Mouse (Mus musculus): ENCODE data around the gene Zfp213. TPM values are rescaled to one million over a fixed set of nuclear protein-coding genes. Genes with fewer than 3 reads are reported as not detected.

The Zfp213 gene
- polyA plus RNA-seq, 1 experiment from 2014 or later = 24.9 TPM

- ATAC-seq (ENCODE audit: low FRiP score, low TSS enrichment) = peak; percentile 77
- no peaks in the 10 kb centered on the region for H3K36me3 ChIP-seq (ENCODE audit: control insufficient read depth, insufficient read depth, low read length)
These were observed 13.7 kb downstream of the Zfp213 start for GRCm38 (mm10) chr17:23550188-23550791.

GRCm38 (mm10) chr17:23549441-23549840, 14.6 kb downstream of the Zfp213 start:
- Histone ChIP-seq H3K4me2 (replicated peaks; ENCODE audit: low read depth, low read length) (peak overlapping the region; percentile 79), H3K4me1 (ENCODE audit: control insufficient read depth, insufficient read depth, low read length) (peaks cover 5% of the 10 kb centered on the region; the same call in 1 of the 2 replicates), H3K36me3 (ENCODE audit: control insufficient read depth, insufficient read depth, low read length) (no peaks in the 10 kb centered on the region), H3K4me3 (ENCODE audit: low read length) (peak overlapping the region; percentile 64), H3K9me3 (ENCODE audit: control insufficient read depth, low read length) (no peaks in the 10 kb centered on the region), H3K27ac (ENCODE audit: low read depth, low read length) (no peak overlapping the region), H3K27me3 (ENCODE audit: control insufficient read depth, insufficient read depth, low read length) (no peaks in the 10 kb centered on the region), H3K9ac (ENCODE audit: low read depth, low read length) (no peak overlapping the region; the same call in 1 of the 2 replicates)
- WGBS = 4% methylated on average over 9 of the region's 9 CpGs
- no peak for ATAC-seq (ENCODE audit: low FRiP score, low TSS enrichment)

More at GRCm38 (mm10) chr17:23550188-23550791, 13.7 kb downstream of the Zfp213 start:
- no peaks in the 10 kb centered on the region for H3K27me3 ChIP-seq (ENCODE audit: control insufficient read depth, insufficient read depth, low read length)
- peak overlapping the region; percentile 64 for H3K4me3 ChIP-seq (ENCODE audit: low read length)
- H3K4me1 ChIP-seq (ENCODE audit: control insufficient read depth, insufficient read depth, low read length) = peaks cover 5% of the 10 kb centered on the region; the same call in 1 of the 2 replicates
- WGBS = under 1% methylated on average over 22 of the region's 22 CpGs
- H3K9me3 ChIP-seq (ENCODE audit: control insufficient read depth, low read length) = no peaks in the 10 kb centered on the region
- peak overlapping the region; percentile 72 for H3K9ac ChIP-seq (ENCODE audit: low read depth, low read length)
- peak overlapping the region; percentile 78 for H3K27ac ChIP-seq (ENCODE audit: low read depth, low read length)
- H3K4me2 ChIP-seq (replicated peaks; ENCODE audit: low read depth, low read length) = peak overlapping the region; percentile 79

GRCm38 (mm10) chr17:23548615-23549014, 15.4 kb downstream of the Zfp213 start:
- Histone ChIP-seq H3K4me3 (ENCODE audit: low read length) (peak overlapping the region; percentile 64), H3K4me1 (ENCODE audit: control insufficient read depth, insufficient read depth, low read length) (peaks cover 5% of the 10 kb centered on the region; the same call in 1 of the 2 replicates), H3K4me2 (replicated peaks; ENCODE audit: low read depth, low read length) (peak overlapping the region; percentile 79), H3K9ac (ENCODE audit: low read depth, low read length) (no peak overlapping the region; the same call in 1 of the 2 replicates), H3K27ac (ENCODE audit: low read depth, low read length) (no peak overlapping the region), H3K27me3 (ENCODE audit: control insufficient read depth, insufficient read depth, low read length) (no peaks in the 10 kb centered on the region), H3K36me3 (ENCODE audit: control insufficient read depth, insufficient read depth, low read length) (no peaks in the 10 kb centered on the region), H3K9me3 (ENCODE audit: control insufficient read depth, low read length) (no peaks in the 10 kb centered on the region)
- ATAC-seq (ENCODE audit: low FRiP score, low TSS enrichment) = peak; percentile 22; the same call in 1 of the 2 replicates
- WGBS = 2% methylated on average over 15 of the region's 15 CpGs

- no peak for ATAC-seq (ENCODE audit: low FRiP score, low TSS enrichment)
- Histone ChIP-seq H3K4me2 (replicated peaks; ENCODE audit: low read depth, low read length) (peak overlapping the region; percentile 79; the same call in 1 of the 2 replicates), H3K4me1 (ENCODE audit: control insufficient read depth, insufficient read depth, low read length) (peaks cover 7% of the 10 kb centered on the region; the same call in 1 of the 2 replicates), H3K4me3 (ENCODE audit: low read length) (peak overlapping the region; percentile 56; the same call in 1 of the 2 replicates), H3K27me3 (ENCODE audit: control insufficient read depth, insufficient read depth, low read length) (no peaks in the 10 kb centered on the region), H3K27ac (ENCODE audit: low read depth, low read length) (no peak overlapping the region), H3K9me3 (ENCODE audit: control insufficient read depth, low read length) (no peaks in the 10 kb centered on the region), H3K36me3 (ENCODE audit: control insufficient read depth, insufficient read depth, low read length) (no peaks in the 10 kb centered on the region), H3K9ac (ENCODE audit: low read depth, low read length) (no peak overlapping the region)
- WGBS = 53% methylated on average over 11 of the region's 11 CpGs
These were observed 16.2 kb downstream of the Zfp213 start for GRCm38 (mm10) chr17:23547681-23548443.

- peak overlapping the region; percentile 56 for H3K4me3 ChIP-seq (ENCODE audit: low read length)
- peak; percentile 22 for ATAC-seq (ENCODE audit: low FRiP score, low TSS enrichment)
- H3K4me2 ChIP-seq (replicated peaks; ENCODE audit: low read depth, low read length) = peak overlapping the region; percentile 38
- WGBS = under 1% methylated on average over 42 of the region's 42 CpGs
- peak overlapping the region; percentile 64 for H3K9ac ChIP-seq (ENCODE audit: low read depth, low read length)
- H3K27me3 ChIP-seq (ENCODE audit: control insufficient read depth, insufficient read depth, low read length) = no peaks in the 10 kb centered on the region
- H3K4me1 ChIP-seq (ENCODE audit: control insufficient read depth, insufficient read depth, low read length) = peaks cover 14% of the 10 kb centered on the region; the same call in 1 of the 2 replicates
- H3K9me3 ChIP-seq (ENCODE audit: control insufficient read depth, low read length) = no peaks in the 10 kb centered on the region
- H3K36me3 ChIP-seq (ENCODE audit: control insufficient read depth, insufficient read depth, low read length) = no peaks in the 10 kb centered on the region
- peak overlapping the region; percentile 57; the same call in 1 of the 2 replicates for H3K27ac ChIP-seq (ENCODE audit: low read depth, low read length)
These were observed 17.1 kb downstream of the Zfp213 start for GRCm38 (mm10) chr17:23546702-23547505.

GRCm38 (mm10) chr17:23546333-23546701, 17.7 kb downstream of the Zfp213 start:
- under 1% methylated on average over 20 of the region's 20 CpGs for WGBS
- no peaks in the 10 kb centered on the region for H3K9me3 ChIP-seq (ENCODE audit: control insufficient read depth, low read length)
- no peaks in the 10 kb centered on the region for H3K36me3 ChIP-seq (ENCODE audit: control insufficient read depth, insufficient read depth, low read length)
- peak overlapping the region; percentile 64 for H3K9ac ChIP-seq (ENCODE audit: low read depth, low read length)
- H3K4me3 ChIP-seq (ENCODE audit: low read length) = peak overlapping the region; percentile 56
- no peaks in the 10 kb centered on the region for H3K27me3 ChIP-seq (ENCODE audit: control insufficient read depth, insufficient read depth, low read length)
- peaks cover 18% of the 10 kb centered on the region; the same call in 1 of the 2 replicates for H3K4me1 ChIP-seq (ENCODE audit: control insufficient read depth, insufficient read depth, low read length)
- H3K4me2 ChIP-seq (replicated peaks; ENCODE audit: low read depth, low read length) = peak overlapping the region; percentile 38
- ATAC-seq (ENCODE audit: low FRiP score, low TSS enrichment) = peak; percentile 51
- peak overlapping the region; percentile 57; the same call in 1 of the 2 replicates for H3K27ac ChIP-seq (ENCODE audit: low read depth, low read length)

- peak overlapping the region; percentile 38 for H3K4me2 ChIP-seq (replicated peaks; ENCODE audit: low read depth, low read length)
- no peak for ATAC-seq (ENCODE audit: low FRiP score, low TSS enrichment)
- peaks cover 18% of the 10 kb centered on the region; the same call in 1 of the 2 replicates for H3K4me1 ChIP-seq (ENCODE audit: control insufficient read depth, insufficient read depth, low read length)
- no peaks in the 10 kb centered on the region for H3K36me3 ChIP-seq (ENCODE audit: control insufficient read depth, insufficient read depth, low read length)
- no peaks in the 10 kb centered on the region for H3K9me3 ChIP-seq (ENCODE audit: control insufficient read depth, low read length)
- H3K9ac ChIP-seq (ENCODE audit: low read depth, low read length) = no peak overlapping the region
- H3K27me3 ChIP-seq (ENCODE audit: control insufficient read depth, insufficient read depth, low read length) = no peaks in the 10 kb centered on the region
- WGBS = 16% methylated on average over 6 of the region's 6 CpGs
- peak overlapping the region; percentile 56; the same call in 1 of the 2 replicates for H3K4me3 ChIP-seq (ENCODE audit: low read length)
- no peak overlapping the region for H3K27ac ChIP-seq (ENCODE audit: low read depth, low read length)
These were observed 18.2 kb downstream of the Zfp213 start for GRCm38 (mm10) chr17:23545841-23546240.

- no peak overlapping the region for H3K9ac ChIP-seq (ENCODE audit: low read depth, low read length)
- H3K4me2 ChIP-seq (replicated peaks; ENCODE audit: low read depth, low read length) = no peak overlapping the region
- H3K4me3 ChIP-seq (ENCODE audit: low read length) = no peak overlapping the region
- peaks cover 2% of the 10 kb centered on the region; the same call in 1 of the 2 replicates for H3K27me3 ChIP-seq (ENCODE audit: control insufficient read depth, insufficient read depth, low read length)
- WGBS = 88% methylated on average over 1 of the region's 1 CpGs
- ATAC-seq (ENCODE audit: low FRiP score, low TSS enrichment) = no peak
- H3K4me1 ChIP-seq (ENCODE audit: control insufficient read depth, insufficient read depth, low read length) = peaks cover 18% of the 10 kb centered on the region; the same call in 1 of the 2 replicates
- H3K9me3 ChIP-seq (ENCODE audit: control insufficient read depth, low read length) = no peaks in the 10 kb centered on the region
- no peaks in the 10 kb centered on the region for H3K36me3 ChIP-seq (ENCODE audit: control insufficient read depth, insufficient read depth, low read length)
- no peak overlapping the region for H3K27ac ChIP-seq (ENCODE audit: low read depth, low read length)
These were observed 19.3 kb downstream of the Zfp213 start for GRCm38 (mm10) chr17:23544766-23545165.

Data from kidney, embryonic 14.5 days (tissue).